Mouse (Mus musculus): ENCODE results near the gene Nup214.

DNA sequence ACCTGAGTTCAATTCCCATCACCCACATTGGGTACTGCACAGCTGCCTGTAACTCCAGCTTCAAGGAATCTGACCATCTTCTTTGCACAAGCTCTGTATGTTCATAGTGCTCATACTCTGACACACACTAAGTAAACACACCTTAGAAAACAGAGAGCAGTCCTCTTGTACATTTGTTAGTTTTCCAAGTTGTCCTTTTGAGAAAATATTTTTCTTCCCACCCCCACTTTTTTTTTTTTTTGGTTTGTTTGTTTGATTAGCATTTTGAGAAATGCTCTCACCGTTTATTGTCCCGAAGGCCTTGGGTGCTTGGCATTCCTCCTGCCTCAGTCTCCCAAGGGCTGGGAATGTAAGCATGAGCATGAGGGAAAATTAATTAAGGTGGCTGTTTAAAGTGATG is 34.1 kb downstream of the Nup214 start:
- TF ChIP-seq ZMIZ1 (IDR thresholded peaks at IDR 0.05; ENCODE audit: low read depth, low read length) (no peak), MEF2A (IDR thresholded peaks at IDR 0.05; ENCODE audit: borderline replicate concordance, low read depth, low read length) (no peak), CTCF (conservative IDR thresholded peaks at IDR 0.05 in 1 of 2, IDR thresholded peaks at IDR 0.05 in 1 of 2; ENCODE audit: low read depth in 2 of 2, low read length in 2 of 2) (no peak), UBTF (IDR thresholded peaks at IDR 0.05; ENCODE audit: low read depth, low read length) (no peak), MAFK (IDR thresholded peaks at IDR 0.05; ENCODE audit: insufficient replicate concordance, low read length) (no peak), SIN3A (IDR thresholded peaks at IDR 0.05; ENCODE audit: low read length) (no peak), POLR2A (IDR thresholded peaks at IDR 0.05; ENCODE audit: low read depth, low read length) (no peak), ZC3H11A (IDR thresholded peaks at IDR 0.05; ENCODE audit: low read depth, low read length) (no peak), EP300 (IDR thresholded peaks at IDR 0.05; ENCODE audit: low read length) (no peak), MAX (IDR thresholded peaks at IDR 0.05; ENCODE audit: low read length) (no peak), TBP (conservative IDR thresholded peaks at IDR 0.05; ENCODE audit: low read depth, low read length) (no peak)

Measured in CH12.LX (cell line).